Mouse (Mus musculus): ENCODE data around the gene Gadd45gip1. TPM values are rescaled to one million over a fixed set of nuclear protein-coding genes. Genes with fewer than 3 reads are reported as not detected.
A peak's percentile ranks its signal among the peaks of the same experiment; 100 is the strongest.

The Gadd45gip1 gene
- total and polyA plus RNA-seq, 2 experiments from 2014 or later: 27.5 to 42.9 TPM

DNA sequence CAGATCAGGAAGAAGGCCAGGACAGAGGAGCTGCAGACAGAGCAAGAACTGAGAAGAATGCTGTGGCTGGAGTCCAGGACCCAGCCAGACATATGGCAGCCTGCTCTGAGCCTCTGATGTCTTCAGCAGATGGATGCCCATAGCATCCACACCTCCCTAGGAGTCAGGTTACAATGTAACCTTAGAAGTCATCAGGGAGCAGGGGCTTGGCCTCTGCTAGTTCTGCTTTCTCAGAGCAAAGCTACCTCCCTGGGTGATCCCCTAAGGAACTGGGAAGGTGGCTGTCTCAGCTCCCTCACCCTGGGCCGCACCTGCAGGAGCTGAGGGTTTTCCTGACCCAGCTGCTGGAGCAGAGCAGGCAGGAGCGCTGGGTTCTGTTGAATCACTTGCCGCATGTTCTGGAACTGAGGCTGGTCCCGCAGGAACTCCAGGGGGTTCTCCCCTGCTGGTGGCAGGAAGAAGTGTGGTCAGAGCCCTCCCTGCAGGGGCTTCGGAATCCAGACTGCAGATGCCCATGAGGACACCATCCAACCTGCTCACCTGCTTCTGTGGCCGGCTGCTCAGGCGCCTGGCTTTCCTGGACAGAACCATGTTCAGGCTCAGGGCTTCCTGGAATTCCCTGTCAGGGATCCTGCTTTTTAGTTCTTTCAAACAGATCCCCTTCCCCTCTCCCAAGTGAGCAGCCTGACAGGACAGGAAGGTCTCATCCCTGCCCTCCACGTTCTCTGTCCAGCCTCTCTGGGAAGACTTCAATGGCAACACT is 6.0 kb downstream of the Gadd45gip1 start:
- peaks cover 53% of the 10 kb centered on the region for H3K36me3 ChIP-seq (ENCODE audit: insufficient read depth, low read length)
- H3K27ac ChIP-seq (ENCODE audit: low read depth, low read length): no peak overlapping the region
- H3K9ac ChIP-seq (replicated peaks; ENCODE audit: low read length, poor library complexity, severe bottlenecking): no peak overlapping the region
- H3K27me3 ChIP-seq (ENCODE audit: insufficient read depth, low read length): no peaks in the 10 kb centered on the region
- H3K9me3 ChIP-seq (ENCODE audit: low read length): no peaks in the 10 kb centered on the region
- 76% methylated on average over 8 of the region's 8 CpGs for WGBS
- H3K4me1 ChIP-seq (ENCODE audit: insufficient read depth, low read length): peaks cover 11% of the 10 kb centered on the region
- TF ChIP-seq CTCF (IDR thresholded peaks at IDR 0.05): peak; percentile 13; the same call in 1 of the 2 replicates
- DNase-seq (ENCODE audit: low spot score) (no peak), ATAC-seq (ENCODE audit: low FRiP score) (no peak)
- no peak overlapping the region for H3K4me2 ChIP-seq (ENCODE audit: low read depth, low read length, poor library complexity, severe bottlenecking)
- H3K4me3 ChIP-seq (ENCODE audit: low read depth, low read length): no peak overlapping the region

DNA sequence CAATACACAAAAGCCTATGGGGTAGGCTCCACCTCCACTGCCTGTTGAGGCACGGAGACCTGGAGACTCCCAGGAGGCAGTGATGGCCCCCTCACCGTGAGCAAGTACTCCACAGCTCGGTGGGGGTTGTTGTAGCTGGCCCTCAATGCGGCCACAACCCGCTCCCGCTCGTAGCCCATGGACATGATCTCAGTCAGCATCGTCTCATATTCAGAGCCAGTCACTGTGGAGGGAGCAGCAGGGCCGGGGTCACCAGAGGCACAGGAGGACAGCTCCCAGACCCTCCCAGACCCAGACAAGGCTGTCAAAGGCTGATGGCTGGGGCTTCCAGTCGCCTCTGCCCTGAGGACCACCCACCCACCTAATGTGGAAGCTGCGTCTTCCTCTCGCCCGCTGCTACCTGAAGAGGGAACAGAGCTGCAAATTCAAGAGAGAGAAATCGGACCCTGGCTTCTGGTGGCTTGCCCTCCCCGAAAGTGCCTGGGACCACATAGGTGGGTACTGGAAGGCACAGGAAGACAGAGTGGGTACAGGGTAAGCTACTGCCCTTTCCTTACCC is 6.7 kb downstream of the Gadd45gip1 start:
- WGBS: 81% methylated on average over 15 of the region's 15 CpGs
- no peak for ATAC-seq (ENCODE audit: low FRiP score)
- Histone ChIP-seq H3K4me3 (ENCODE audit: low read depth, low read length) (no peak overlapping the region), H3K9ac (replicated peaks; ENCODE audit: low read length, poor library complexity, severe bottlenecking) (no peak overlapping the region), H3K4me1 (ENCODE audit: insufficient read depth, low read length) (peaks cover 10% of the 10 kb centered on the region), H3K27ac (ENCODE audit: low read depth, low read length) (no peak overlapping the region), H3K27me3 (ENCODE audit: insufficient read depth, low read length) (no peaks in the 10 kb centered on the region), H3K36me3 (ENCODE audit: insufficient read depth, low read length) (peaks cover 60% of the 10 kb centered on the region), H3K9me3 (ENCODE audit: low read length) (no peaks in the 10 kb centered on the region), H3K4me2 (ENCODE audit: low read depth, low read length, poor library complexity, severe bottlenecking) (no peak overlapping the region)
- no peak for TF ChIP-seq CTCF (IDR thresholded peaks at IDR 0.05)
- no peak for DNase-seq (ENCODE audit: low spot score)

DNA sequence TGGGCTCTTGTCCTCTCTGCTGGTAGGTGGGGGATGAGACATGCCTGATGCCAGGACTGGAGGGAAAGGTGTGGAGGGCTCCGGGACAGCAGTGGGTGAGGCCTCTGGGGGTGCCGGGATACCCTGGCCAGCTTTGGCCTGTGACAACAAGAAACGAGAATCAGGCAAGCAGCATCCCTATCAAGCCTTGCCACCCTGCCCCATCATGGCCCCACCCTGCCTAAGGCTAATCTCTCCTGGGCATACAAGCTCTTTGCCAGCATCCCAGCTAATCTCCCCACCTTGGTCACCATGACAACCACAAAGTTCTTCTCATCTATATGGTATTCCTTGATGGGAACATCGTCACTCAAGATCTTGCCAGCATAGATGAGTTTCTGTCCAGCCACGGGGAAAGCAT is 7.2 kb downstream of the Gadd45gip1 start:
- ATAC-seq (ENCODE audit: low FRiP score) (no peak), DNase-seq (ENCODE audit: low spot score) (no peak)
- Histone ChIP-seq H3K27me3 (ENCODE audit: insufficient read depth, low read length) (no peaks in the 10 kb centered on the region), H3K9ac (replicated peaks; ENCODE audit: low read length, poor library complexity, severe bottlenecking) (no peak overlapping the region), H3K4me3 (ENCODE audit: low read depth, low read length) (no peak overlapping the region), H3K27ac (ENCODE audit: low read depth, low read length) (no peak overlapping the region), H3K4me2 (ENCODE audit: low read depth, low read length, poor library complexity, severe bottlenecking) (no peak overlapping the region), H3K9me3 (ENCODE audit: low read length) (no peaks in the 10 kb centered on the region), H3K4me1 (ENCODE audit: insufficient read depth, low read length) (peaks cover 6% of the 10 kb centered on the region), H3K36me3 (ENCODE audit: insufficient read depth, low read length) (peaks cover 65% of the 10 kb centered on the region)
- TF ChIP-seq CTCF (IDR thresholded peaks at IDR 0.05): no peak
- 87% methylated on average over 5 of the region's 5 CpGs for whole genome bisulfite sequencing

DNA sequence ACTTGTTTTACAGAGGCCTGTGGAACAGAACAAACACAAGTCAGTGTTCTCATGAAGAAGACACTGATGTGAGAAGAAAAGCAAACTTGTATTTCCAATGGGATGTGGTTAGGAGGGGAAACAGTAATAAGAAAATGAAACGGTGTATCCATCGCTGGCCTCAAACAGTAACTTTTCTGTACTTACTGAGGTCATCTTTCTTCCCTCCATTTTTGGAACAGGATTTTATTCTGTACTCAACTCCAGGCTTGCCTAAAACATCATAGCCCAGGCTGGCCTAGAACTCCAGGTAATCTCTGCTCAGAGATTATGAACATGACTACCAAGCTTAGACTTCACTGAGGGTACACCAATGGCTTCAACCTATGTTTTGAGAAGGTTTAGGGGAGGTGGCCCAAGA is 8.1 kb downstream of the Gadd45gip1 start:
- Histone ChIP-seq H3K9me3 (ENCODE audit: low read length) (no peaks in the 10 kb centered on the region), H3K27ac (ENCODE audit: low read depth, low read length) (no peak overlapping the region), H3K4me1 (ENCODE audit: insufficient read depth, low read length) (peaks cover 9% of the 10 kb centered on the region; the same call in 1 of the 2 replicates), H3K4me2 (ENCODE audit: low read depth, low read length, poor library complexity, severe bottlenecking) (peak overlapping the region; percentile 76), H3K27me3 (ENCODE audit: insufficient read depth, low read length) (no peaks in the 10 kb centered on the region), H3K4me3 (ENCODE audit: low read depth, low read length) (peak overlapping the region; percentile 79), H3K9ac (replicated peaks; ENCODE audit: low read length, poor library complexity, severe bottlenecking) (0 out of 2 replicates have a peak overlapping the region, but pooled peaks have one; percentile 96), H3K36me3 (ENCODE audit: insufficient read depth, low read length) (peaks cover 70% of the 10 kb centered on the region)
- ATAC-seq (ENCODE audit: low FRiP score) (no peak), DNase-seq (ENCODE audit: low spot score) (no peak)
- TF ChIP-seq CTCF (IDR thresholded peaks at IDR 0.05): no peak
- 87% methylated on average over 2 of the region's 2 CpGs for WGBS

DNA sequence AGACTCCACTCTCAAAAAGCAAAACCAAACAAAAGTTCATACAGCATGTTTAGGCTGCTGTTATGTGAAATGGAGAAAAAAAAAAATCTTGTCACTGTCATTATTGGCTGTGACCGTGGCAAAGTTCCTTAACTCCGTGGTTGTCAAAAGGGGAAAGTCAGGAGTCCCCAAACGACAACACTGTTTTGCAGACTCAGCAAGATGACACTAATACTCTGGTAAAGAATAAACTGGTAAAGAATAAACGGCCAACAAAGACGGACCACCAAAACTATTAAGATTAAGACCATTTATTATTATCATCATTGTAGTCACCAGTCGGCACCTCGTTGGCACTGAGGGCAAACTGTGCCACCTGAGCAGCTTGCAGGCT is 8.5 kb downstream of the Gadd45gip1 start:
- ATAC-seq (ENCODE audit: low FRiP score): no peak
- H3K27me3 ChIP-seq (ENCODE audit: insufficient read depth, low read length): no peaks in the 10 kb centered on the region
- no peaks in the 10 kb centered on the region for H3K9me3 ChIP-seq (ENCODE audit: low read length)
- no peak for DNase-seq (ENCODE audit: low spot score)
- H3K9ac ChIP-seq (replicated peaks; ENCODE audit: low read length, poor library complexity, severe bottlenecking): peak overlapping the region; percentile 96
- peak overlapping the region; percentile 82 for H3K27ac ChIP-seq (ENCODE audit: low read depth, low read length)
- H3K4me2 ChIP-seq (ENCODE audit: low read depth, low read length, poor library complexity, severe bottlenecking): peak overlapping the region; percentile 76
- peaks cover 9% of the 10 kb centered on the region; the same call in 1 of the 2 replicates for H3K4me1 ChIP-seq (ENCODE audit: insufficient read depth, low read length)
- 1% methylated on average over 7 of the region's 7 CpGs for WGBS
- peak overlapping the region; percentile 79 for H3K4me3 ChIP-seq (ENCODE audit: low read depth, low read length)
- peaks cover 70% of the 10 kb centered on the region for H3K36me3 ChIP-seq (ENCODE audit: insufficient read depth, low read length)
- TF ChIP-seq CTCF (IDR thresholded peaks at IDR 0.05): no peak

Data from midbrain, postnatal 0 days (tissue).